In genomic region chr10:79554330-79555237, GRCm38 (mm10) we compare ENCODE assay signal across 8 mouse cellular contexts. TPM values are rescaled to one million over a fixed set of nuclear protein-coding genes. Genes with fewer than 3 reads are reported as not detected.
DNase-seq lines count a peak whose midpoint lies in the region; ATAC-seq and TF ChIP-seq lines count a peak whose summit lies in the region.

TSS of gene Mier2 (minus strand) at chr10:79555199.

- ATAC-seq in embryonic facial prominence, embryonic 14.5 days (ENCODE audit: low read depth) = peak; percentile 92
- peak; percentile 86 for ATAC-seq in kidney, embryonic 15.5 days (replicated peaks; ENCODE audit: low FRiP score)

- WGBS in embryonic facial prominence, embryonic 14.5 days = under 1% methylated on average over 46 of the region's 108 CpGs
- 1% methylated on average over 102 of the region's 108 CpGs for WGBS in heart, embryonic 10.5 days
- WGBS in kidney, embryonic 15.5 days = under 1% methylated on average over 74 of the region's 108 CpGs
- WGBS in liver, adult 2 months = under 1% methylated on average over 104 of the region's 108 CpGs

- peak; percentile 45; the same call in 1 of the 2 replicates for TF ChIP-seq POLR2A in liver, adult 2 months (IDR thresholded peaks at IDR 0.05; ENCODE audit: extremely low read depth, insufficient read depth, low read length)
- peak; percentile 72 for TF ChIP-seq POLR2A in myocyte (IDR thresholded peaks at IDR 0.05; ENCODE audit: insufficient read length, low read depth)

- H3K79me2 ChIP-seq in liver, adult 2 months (ENCODE audit: control insufficient read depth, insufficient read depth, low read length) = peaks cover 10% of the 10 kb centered on the region; the same call in 1 of the 2 replicates
- peaks cover 12% of the 10 kb centered on the region for H3K79me2 ChIP-seq in myocyte (ENCODE audit: control insufficient read depth, insufficient read depth)

- H3K9me3 ChIP-seq in embryonic facial prominence, embryonic 14.5 days (ENCODE audit: control insufficient read depth, low read length) = no peaks in the 10 kb centered on the region
- H3K9me3 ChIP-seq in heart, embryonic 10.5 days = no peaks in the 10 kb centered on the region
- H3K9me3 ChIP-seq in kidney, embryonic 15.5 days (replicated peaks) = no peaks in the 10 kb centered on the region

- H3ac ChIP-seq in myocyte (ENCODE audit: control insufficient read depth, insufficient read length) = peak within 1 kb of the TSS; percentile 53

- peaks cover 16% of the 10 kb centered on the region for H3K4me1 ChIP-seq in embryonic facial prominence, embryonic 14.5 days (ENCODE audit: control insufficient read depth, insufficient read depth, low read length)
- H3K4me1 ChIP-seq in heart, embryonic 10.5 days = peaks cover 27% of the 10 kb centered on the region
- peaks cover 28% of the 10 kb centered on the region for H3K4me1 ChIP-seq in kidney, embryonic 15.5 days
- peaks cover 5% of the 10 kb centered on the region; the same call in 1 of the 2 replicates for H3K4me1 ChIP-seq in liver, adult 2 months (ENCODE audit: control insufficient read depth, insufficient read depth, low read length)

- no peak for TF ChIP-seq CTCF in liver, adult 2 months (IDR thresholded peaks at IDR 0.05; ENCODE audit: low read depth, low read length)

- peak; percentile 64 for DNase-seq in 3T3-L1 (ENCODE audit: low read depth, low spot score)
- peak; percentile 60 for DNase-seq in adrenal gland, postnatal 4 days (ENCODE audit: low spot score in 2 of 2)
- peak; percentile 78 for DNase-seq in embryonic facial prominence, embryonic 14.5 days (ENCODE audit: low spot score)
- DNase-seq in heart, embryonic 10.5 days (ENCODE audit: low spot score) = peak; percentile 86
- no peak for DNase-seq in liver, adult 2 months (ENCODE audit: extremely low read depth, low read depth, low spot score)
- DNase-seq in spleen, postnatal 4 days (ENCODE audit: low spot score in 2 of 2) = peak; percentile 67 to 84

- H3K9ac ChIP-seq in embryonic facial prominence, embryonic 14.5 days (ENCODE audit: low read depth, low read length) = peak within 1 kb of the TSS; percentile 95
- H3K9ac ChIP-seq in kidney, embryonic 15.5 days = peak within 1 kb of the TSS; percentile 91
- H3K9ac ChIP-seq in liver, adult 2 months (ENCODE audit: low read depth, low read length) = peak within 1 kb of the TSS; percentile 84

- peaks cover 4% of the 10 kb centered on the region for H3K36me3 ChIP-seq in embryonic facial prominence, embryonic 14.5 days (ENCODE audit: control insufficient read depth, insufficient read depth, low read length)
- H3K36me3 ChIP-seq in heart, embryonic 10.5 days = peaks cover 7% of the 10 kb centered on the region
- H3K36me3 ChIP-seq in kidney, embryonic 15.5 days = peaks cover 13% of the 10 kb centered on the region
- no peaks in the 10 kb centered on the region for H3K36me3 ChIP-seq in liver, adult 2 months (ENCODE audit: control insufficient read depth, insufficient read depth, low read length)
- no peaks in the 10 kb centered on the region for H3K36me3 ChIP-seq in myocyte (ENCODE audit: control insufficient read depth, insufficient read depth)

- peak within 1 kb of the TSS; percentile 68 for H3K4me2 ChIP-seq in embryonic facial prominence, embryonic 14.5 days (ENCODE audit: low read depth, low read length)
- peak within 1 kb of the TSS; percentile 87 for H3K4me2 ChIP-seq in kidney, embryonic 15.5 days
- H3K4me2 ChIP-seq in myocyte (ENCODE audit: low read depth) = peak within 1 kb of the TSS; percentile 93

- H3K27ac ChIP-seq in embryonic facial prominence, embryonic 14.5 days (replicated peaks; ENCODE audit: low read depth, low read length) = peak within 1 kb of the TSS; percentile 63
- peak within 1 kb of the TSS; percentile 95 for H3K27ac ChIP-seq in heart, embryonic 10.5 days
- peak within 1 kb of the TSS; percentile 75 for H3K27ac ChIP-seq in kidney, embryonic 15.5 days
- no peak within 1 kb of the TSS; the same call in 1 of the 2 replicates for H3K27ac ChIP-seq in liver, adult 2 months (replicated peaks; ENCODE audit: insufficient read depth, low read depth, low read length)

- peak within 1 kb of the TSS; percentile 97 for H3K4me3 ChIP-seq in embryonic facial prominence, embryonic 14.5 days (ENCODE audit: low read depth, low read length)
- peak within 1 kb of the TSS; percentile 93 for H3K4me3 ChIP-seq in heart, embryonic 10.5 days
- peak within 1 kb of the TSS; percentile 96 for H3K4me3 ChIP-seq in kidney, embryonic 15.5 days (replicated peaks)
- peak within 1 kb of the TSS; percentile 91 for H3K4me3 ChIP-seq in liver, adult 2 months (ENCODE audit: insufficient read depth, low read depth, low read length)
- peak within 1 kb of the TSS; percentile 34 for H3K4me3 ChIP-seq in myocyte

- H3K27me3 ChIP-seq in embryonic facial prominence, embryonic 14.5 days (replicated peaks; ENCODE audit: control insufficient read depth, insufficient read depth, low read length) = no peaks in the 10 kb centered on the region
- no peaks in the 10 kb centered on the region for H3K27me3 ChIP-seq in heart, embryonic 10.5 days (ENCODE audit: insufficient read depth, poor library complexity, severe bottlenecking)
- no peaks in the 10 kb centered on the region for H3K27me3 ChIP-seq in kidney, embryonic 15.5 days
- no peaks in the 10 kb centered on the region for H3K27me3 ChIP-seq in liver, adult 2 months (ENCODE audit: control insufficient read depth, insufficient read depth, low read length)
- no peaks in the 10 kb centered on the region for H3K27me3 ChIP-seq in myocyte (ENCODE audit: control insufficient read depth, insufficient read depth, insufficient read length)

TF ChIP-seq in myocyte, 11 proteins besides CTCF, POLR2A, EP300 and RAD21:
- no peak for TF ChIP-seq TCF3 (IDR thresholded peaks at IDR 0.05; ENCODE audit: insufficient read length, low read depth)
- peak; percentile 49 for TF ChIP-seq POLR2AphosphoS2 (IDR thresholded peaks at IDR 0.05; ENCODE audit: insufficient read length, low read depth)

RNA-seq across cellular contexts. Expression of gene Mier2, which starts in this region (rescaled TPM):
- total RNA-seq in adrenal gland, postnatal 4 days (2021) = 10 to 100 TPM; 46.8 to 48.2 TPM
- polyA plus RNA-seq in embryonic facial prominence, embryonic 14.5 days (2014; fragmentation: Nextera tagmentation; extraction: Ambion mirVana) = 44.6 and 50.9 TPM in 2 replicates
- 46.6 and 53.9 TPM in 2 replicates for polyA plus RNA-seq in heart, embryonic 10.5 days (2016; fragmentation: Nextera tagmentation; extraction: Ambion mirVana)
- polyA plus RNA-seq in kidney, embryonic 15.5 days (2015; fragmentation: Nextera tagmentation; extraction: Ambion mirVana) = 48.6 and 53.6 TPM in 2 replicates
- total RNA-seq in liver, adult 2 months (2014; rRNA removed) = 5.9 and 8.2 TPM in 2 replicates
- 22.2 and 35.3 TPM in 2 replicates for polyA plus RNA-seq in liver, adult 2 months (2012; rRNA removed)
- 26.6 TPM for polyA plus RNA-seq in myocyte (2012; fragmentation: generic; extraction: Trizol)

Comparison
In these comparisons a context has a peak if more than half of its experiments do, and no peak if none do; other contexts are left out.
1. H3K4me3 ChIP-seq: peak in every context shown above with its lines; median percentile 97 in embryonic facial prominence, embryonic 14.5 days; 96 in kidney, embryonic 15.5 days; 93 in heart, embryonic 10.5 days; 91 in liver, adult 2 months; 34 in myocyte.